Mouse (Mus musculus): ENCODE data around the gene Uba6. TPM values are rescaled to one million over a fixed set of nuclear protein-coding genes. Genes with fewer than 3 reads are reported as not detected.

The Uba6 gene
- 10 to 100 TPM; 21.5 to 25.3 TPM for total RNA-seq (2021)
- long read RNA-seq, experiment 1, partial matches to known transcripts: 1 of 2 reads
- long read RNA-seq, experiment 1, other reads (novel, unspliced or antisense): 1 of 2 reads
- long read RNA-seq, experiment 2, partial matches to known transcripts: 2 of 6 reads
- long read RNA-seq, experiment 2, other reads (novel, unspliced or antisense): 4 of 6 reads

GRCm38 (mm10) chr5:86172449-86173161 is at the start of gene Uba6:
Uba6 (minus strand) TSS chr5:86172803.
- Histone ChIP-seq H3K4me3 (peak within 1 kb of the TSS; percentile 76), H3K27ac (peak within 1 kb of the TSS; percentile 95)
- intact Hi-C loops (cut with DNase I): loop anchor here (1.0 to 5.0 kb wide), 2 partner anchors 107 to 635 kb away; partner anchors contain the start of gene Cenpc1
- peak; percentile 99 for DNase-seq (ENCODE audit: extremely low spot score in 1 of 2, low spot score in 2 of 2)
- TF ChIP-seq CTCF (IDR thresholded peaks at IDR 0.05): no peak

GRCm38 (mm10) chr5:86197801-86198200 is 25.2 kb upstream of the Uba6 start, which contains the start of gene Gnrhr:
Gnrhr (minus strand) TSS chr5:86197901.
- TF ChIP-seq CTCF (IDR thresholded peaks at IDR 0.05): no peak
- no peak for DNase-seq (ENCODE audit: extremely low spot score in 1 of 2, low spot score in 2 of 2)
- intact Hi-C loops (cut with DNase I): loop anchor here (10.0 kb wide), 2 partner anchors 57 to 487 kb away; no protein-coding TSS in a partner anchor

GRCm38 (mm10) chr5:86191356-86191755 is 18.8 kb upstream of the Uba6 start:
- peak; percentile 67 for TF ChIP-seq CTCF (IDR thresholded peaks at IDR 0.05)
- H3K27ac ChIP-seq: no peak overlapping the region
- no peak overlapping the region for H3K4me3 ChIP-seq

More at GRCm38 (mm10) chr5:86197801-86198200, 25.2 kb upstream of the Uba6 start, which contains the start of gene Gnrhr:
- H3K27ac ChIP-seq: no peak within 1 kb of the TSS
- no peak within 1 kb of the TSS for H3K4me3 ChIP-seq

GRCm38 (mm10) chr5:86190770-86191169 is 18.2 kb upstream of the Uba6 start:
- DNase-seq (ENCODE audit: extremely low spot score in 1 of 2, low spot score in 2 of 2): no peak
- H3K27ac ChIP-seq: no peak overlapping the region
- peak; percentile 57 for TF ChIP-seq CTCF (IDR thresholded peaks at IDR 0.05)
- intact Hi-C loops (cut with DNase I): loop anchor here (1.0 to 10.0 kb wide), 4 partner anchors 64 to 494 kb away; no protein-coding TSS in a partner anchor
- H3K4me3 ChIP-seq: no peak overlapping the region

More at GRCm38 (mm10) chr5:86191356-86191755, 18.8 kb upstream of the Uba6 start:
- intact Hi-C loops (cut with DNase I): loop anchor here (1.0 to 10.0 kb wide), 4 partner anchors 63 to 493 kb away; no protein-coding TSS in a partner anchor
- DNase-seq (ENCODE audit: extremely low spot score in 1 of 2, low spot score in 2 of 2): no peak

GRCm38 (mm10) chr5:86190290-86190689 is 17.7 kb upstream of the Uba6 start:
- DNase-seq (ENCODE audit: extremely low spot score in 1 of 2, low spot score in 2 of 2): no peak
- no peak for TF ChIP-seq CTCF (IDR thresholded peaks at IDR 0.05)
- H3K27ac ChIP-seq: no peak overlapping the region
- intact Hi-C loops (cut with DNase I): loop anchor here (5.0 to 10.0 kb wide), 3 partner anchors 65 to 495 kb away; no protein-coding TSS in a partner anchor
- H3K4me3 ChIP-seq: no peak overlapping the region

GRCm38 (mm10) chr5:86187441-86187840 is 14.8 kb upstream of the Uba6 start:
- no peak for DNase-seq (ENCODE audit: extremely low spot score in 1 of 2, low spot score in 2 of 2)
- H3K27ac ChIP-seq: no peak overlapping the region
- intact Hi-C loops (cut with DNase I): no loop called here
- TF ChIP-seq CTCF (IDR thresholded peaks at IDR 0.05): no peak
- H3K4me3 ChIP-seq: no peak overlapping the region

- intact Hi-C loops (cut with DNase I): loop anchor here (5.0 kb wide), 1 partner anchor 634 kb away; no protein-coding TSS in a partner anchor
- DNase-seq (ENCODE audit: extremely low spot score in 1 of 2, low spot score in 2 of 2): no peak
- H3K4me3 ChIP-seq: no peak overlapping the region
- TF ChIP-seq CTCF (IDR thresholded peaks at IDR 0.05): no peak
- H3K27ac ChIP-seq: no peak overlapping the region
Measured at GRCm38 (mm10) chr5:86173778-86174177, 1.2 kb upstream of the Uba6 start.

- peak overlapping the region; percentile 76 for H3K4me3 ChIP-seq
- no peak for DNase-seq (ENCODE audit: extremely low spot score in 1 of 2, low spot score in 2 of 2)
- H3K27ac ChIP-seq: peak overlapping the region; percentile 95
- intact Hi-C loops (cut with DNase I): loop anchor here (1.0 to 5.0 kb wide), 2 partner anchors 107 to 635 kb away; partner anchors contain the start of gene Cenpc1
- no peak for TF ChIP-seq CTCF (IDR thresholded peaks at IDR 0.05)
Measured at GRCm38 (mm10) chr5:86172088-86172448, 535 bp downstream of the Uba6 start.

- DNase-seq (ENCODE audit: extremely low spot score in 1 of 2, low spot score in 2 of 2): no peak
- Histone ChIP-seq H3K4me3 (no peak overlapping the region), H3K27ac (no peak overlapping the region)
- no peak for TF ChIP-seq CTCF (IDR thresholded peaks at IDR 0.05)
- intact Hi-C loops (cut with DNase I): no loop called here
Measured at GRCm38 (mm10) chr5:86129828-86130227, 42.8 kb downstream of the Uba6 start.

- DNase-seq (ENCODE audit: extremely low spot score in 1 of 2, low spot score in 2 of 2): no peak
- no peak for TF ChIP-seq CTCF (IDR thresholded peaks at IDR 0.05)
- H3K27ac ChIP-seq: no peak overlapping the region
- no peak overlapping the region for H3K4me3 ChIP-seq
- intact Hi-C loops (cut with DNase I): no loop called here
Measured at GRCm38 (mm10) chr5:86128749-86129148, 43.9 kb downstream of the Uba6 start.

GRCm38 (mm10) chr5:86118457-86119094 is 54.0 kb downstream of the Uba6 start:
- DNase-seq (ENCODE audit: extremely low spot score in 1 of 2, low spot score in 2 of 2): no peak

More at GRCm38 (mm10) chr5:86118457-86119094, 54.0 kb downstream of the Uba6 start:
- no peak overlapping the region for H3K27ac ChIP-seq
- no peak for TF ChIP-seq CTCF (IDR thresholded peaks at IDR 0.05)
- intact Hi-C loops (cut with DNase I): no loop called here
- no peak overlapping the region for H3K4me3 ChIP-seq
